Mouse (Mus musculus) thymus, adult 2 months (tissue): ENCODE measurements at regions not wholly inside any gene's neighbourhood (a gene's known extent, or its start where the extent isn't known, plus 50 kb on each side); places are given as distances from the start of the nearest gene placed in this dataset.

ENCODE experiments used
- CTCF ChIP-seq: fragments of 200-500 bp; IDR thresholded peaks from 2 replicates; pipeline ENCODE4 v1.5.1; 2012; ENCODE audit warnings: mild to moderate bottlenecking, control low read depth, low read length, moderate library complexity, borderline replicate concordance; ENCODE audit not compliant: control insufficient read depth, poor library complexity, insufficient read depth; ENCODE audit errors: extremely low read depth
- POLR2A ChIP-seq: fragments of 200-500 bp; IDR thresholded peaks from 2 replicates; pipeline ENCODE4 v1.6.1; 2012; ENCODE audit warnings: mild to moderate bottlenecking, low read length, control low read depth, moderate library complexity; ENCODE audit not compliant: control insufficient read depth, poor library complexity, insufficient read depth; ENCODE audit errors: extremely low read depth

GRCm38 (mm10) chr14:36198396-36198795 lies 103.7 kb downstream of the 4930474N05Rik start:
- TF ChIP-seq POLR2A (no peak), CTCF (no peak)
